Mouse (Mus musculus): ENCODE data around the gene Ndufs3. TPM values are rescaled to one million over a fixed set of nuclear protein-coding genes. Genes with fewer than 3 reads are reported as not detected.

Gene Ndufs3
- total RNA-seq (2012; rRNA removed) (133 and 146 TPM in 2 replicates), total RNA-seq (2014; rRNA removed) (182 and 195 TPM in 2 replicates), polyA plus RNA-seq (2012; ENCODE audit: insufficient read length, low read depth) (185 and 190 TPM in 2 replicates)

DNA sequence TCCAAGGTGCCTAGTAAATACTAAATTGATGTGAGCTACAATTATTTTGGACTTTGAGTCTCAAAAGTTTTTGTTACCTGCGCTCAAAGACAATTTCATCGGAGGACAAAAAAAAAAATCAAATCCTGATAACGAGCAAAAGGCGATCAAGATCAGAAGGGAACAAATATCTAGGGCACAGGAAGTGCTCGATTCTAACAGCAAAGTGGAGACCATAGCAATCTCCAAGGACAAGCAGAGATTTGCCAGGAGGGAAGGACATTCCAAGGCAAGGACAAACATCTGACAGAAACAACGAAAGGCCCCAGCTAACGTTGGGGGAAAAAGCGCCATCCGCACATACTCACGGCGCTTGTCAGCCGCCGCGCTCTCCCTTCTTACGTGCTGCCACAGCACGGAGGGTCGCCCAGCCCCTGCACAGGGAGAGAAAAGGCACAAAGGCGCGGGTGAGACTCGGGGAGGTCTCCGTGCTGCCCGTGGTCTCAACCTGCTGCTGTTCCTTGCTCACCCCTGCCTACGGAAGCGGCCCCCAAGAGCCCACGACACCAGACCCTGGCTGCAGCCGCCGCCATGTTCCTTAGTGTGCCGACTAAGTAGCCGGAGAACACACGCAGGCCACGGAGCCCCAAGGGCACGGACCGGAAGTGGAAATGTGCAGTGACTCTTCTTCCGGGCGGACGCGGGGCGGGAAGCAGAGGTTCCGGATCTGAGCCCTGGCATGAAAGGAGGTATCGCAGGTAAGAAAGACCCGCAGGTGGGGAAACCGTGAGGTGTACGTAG is at the start of gene Ndufs3, which contains the start of gene Kbtbd4:
Ndufs3 (minus strand) TSS at position 752 of the 780 bp plus-strand sequence.
Kbtbd4 (plus strand) TSS at position 665 of the 780 bp plus-strand sequence.
- H3K27me3 ChIP-seq (replicated peaks), result no peaks in the 10 kb centered on the region
- peak; percentile 92 for DNase-seq (ENCODE audit: extremely low read depth)
- in situ Hi-C loops (cut with MboI; ENCODE audit: low pct_ligation_motif_present, low pct_unique_long_range_greater_than_20kb, low sequenced_read_pairs), result no loop called here
- H3K4me3 ChIP-seq (replicated peaks in 1 of 3; ENCODE audit: low read depth in 2 of 3, low read length in 2 of 3, poor library complexity in 1 of 3), result peak within 1 kb of the TSS; percentile 81 to 100 (median 95)
- no peaks in the 10 kb centered on the region for H3K9me3 ChIP-seq (replicated peaks; ENCODE audit: low read length)
- H3K79me2 ChIP-seq (replicated peaks; ENCODE audit: control insufficient read depth, extremely low read depth, insufficient read depth, poor library complexity, severe bottlenecking), result peaks cover 29% of the 10 kb centered on the region
- H3K4me2 ChIP-seq (ENCODE audit: insufficient read depth, low read depth, poor library complexity, severe bottlenecking), result peak within 1 kb of the TSS; percentile 99
- H3K4me1 ChIP-seq (ENCODE audit: control insufficient read depth in 1 of 2, insufficient read depth in 2 of 2), result peaks cover 9 to 36% of the 10 kb centered on the region in 2 experiments
- peak; percentile 94 for TF ChIP-seq HCFC1 (IDR thresholded peaks at IDR 0.05; ENCODE audit: low read depth, low read length)
- TF ChIP-seq EP300 (IDR thresholded peaks at IDR 0.05; ENCODE audit: low read length), result no peak
- peak; percentile 63; the same call in 1 of the 2 replicates for TF ChIP-seq MAZ (IDR thresholded peaks at IDR 0.05; ENCODE audit: low read depth, low read length)
- peak; percentile 84 for TF ChIP-seq ELF1 (IDR thresholded peaks at IDR 0.05; ENCODE audit: low read depth, low read length)
- peak; percentile 91; the same call in 1 of the 2 replicates for TF ChIP-seq KAT2A (IDR thresholded peaks at IDR 0.05; ENCODE audit: insufficient replicate concordance, low read length)
- 0 out of 2 replicates have a peak, but pooled peaks have one; percentile 35 for TF ChIP-seq BHLHE40 (IDR thresholded peaks at IDR 0.05; ENCODE audit: low read depth, low read length)
- TF ChIP-seq JUND (conservative IDR thresholded peaks at IDR 0.05; ENCODE audit: low read depth, low read length), result no peak
- peak; percentile 70 for TF ChIP-seq MEF2A (IDR thresholded peaks at IDR 0.05; ENCODE audit: borderline replicate concordance, low read depth, low read length)
- TF ChIP-seq ZNF384 (IDR thresholded peaks at IDR 0.05; ENCODE audit: low read depth, low read length), result no peak
- TF ChIP-seq MAX (IDR thresholded peaks at IDR 0.05; ENCODE audit: low read length), result peak; percentile 53; the same call in 1 of the 2 replicates
- no peak for TF ChIP-seq ZKSCAN1 (IDR thresholded peaks at IDR 0.05; ENCODE audit: borderline replicate concordance, low read depth, low read length)
- no peak for TF ChIP-seq PAX5 (IDR thresholded peaks at IDR 0.05; ENCODE audit: low read length)
- TF ChIP-seq IRF4 (IDR thresholded peaks at IDR 0.05; ENCODE audit: low read depth, low read length), result peak; percentile 81
- TF ChIP-seq USF2 (conservative IDR thresholded peaks at IDR 0.05; ENCODE audit: low read depth, low read length), result no peak
- peak; percentile 74; the same call in 1 of the 2 replicates for TF ChIP-seq TBP (conservative IDR thresholded peaks at IDR 0.05; ENCODE audit: low read depth, low read length)
- TF ChIP-seq CHD2 (IDR thresholded peaks at IDR 0.05; ENCODE audit: low read length), result peak; percentile 77
- peak; percentile 95 for TF ChIP-seq ZMIZ1 (IDR thresholded peaks at IDR 0.05; ENCODE audit: low read depth, low read length)
- 0 out of 2 replicates have a peak, but pooled peaks have one; percentile 59 for TF ChIP-seq CHD1 (IDR thresholded peaks at IDR 0.05; ENCODE audit: low read depth, low read length)
- no peak for TF ChIP-seq RAD21 (IDR thresholded peaks at IDR 0.05; ENCODE audit: low read depth, low read length)
- peak; percentile 94 for TF ChIP-seq POLR2A (IDR thresholded peaks at IDR 0.05; ENCODE audit: low read depth, low read length)
- no peak for TF ChIP-seq CTCF (conservative IDR thresholded peaks at IDR 0.05 in 1 of 2, IDR thresholded peaks at IDR 0.05 in 1 of 2; ENCODE audit: low read depth in 2 of 2, low read length in 2 of 2)
- 0 out of 2 replicates have a peak, but pooled peaks have one; percentile 73 for TF ChIP-seq POLR2AphosphoS2 (IDR thresholded peaks at IDR 0.05; ENCODE audit: low read depth, low read length)
- peak; percentile 93 for TF ChIP-seq MXI1 (IDR thresholded peaks at IDR 0.05; ENCODE audit: low read depth, low read length)
- TF ChIP-seq NELFE (IDR thresholded peaks at IDR 0.05; ENCODE audit: low read depth, low read length), result peak; percentile 97
- TF ChIP-seq UBTF (IDR thresholded peaks at IDR 0.05; ENCODE audit: low read depth, low read length), result no peak
- TF ChIP-seq MYC (IDR thresholded peaks at IDR 0.05; ENCODE audit: low read depth, low read length), result peak; percentile 64; the same call in 1 of the 2 replicates
- TF ChIP-seq SIN3A (IDR thresholded peaks at IDR 0.05; ENCODE audit: low read length), result peak; percentile 95
- TF ChIP-seq MAFK (IDR thresholded peaks at IDR 0.05; ENCODE audit: insufficient replicate concordance, low read length), result no peak
- peak; percentile 63 for TF ChIP-seq NRF1 (IDR thresholded peaks at IDR 0.05; ENCODE audit: low read depth, low read length)
- no peak for TF ChIP-seq SMC3 (IDR thresholded peaks at IDR 0.05; ENCODE audit: low read depth, low read length)
- TF ChIP-seq GABPA (IDR thresholded peaks at IDR 0.05; ENCODE audit: insufficient replicate concordance, low read depth, low read length), result peak; percentile 30; the same call in 1 of the 2 replicates
- TF ChIP-seq TCF12 (IDR thresholded peaks at IDR 0.05; ENCODE audit: low read depth, low read length), result peak; percentile 92
- no peak for TF ChIP-seq ZC3H11A (IDR thresholded peaks at IDR 0.05; ENCODE audit: low read depth, low read length)
- TF ChIP-seq ETS1 (conservative IDR thresholded peaks at IDR 0.05; ENCODE audit: low read depth, low read length), result no peak
- dilution Hi-C loops (cut with MboI; ENCODE audit: extremely low pct_ligation_motif_present, extremely low pct_unique_long_range_greater_than_20kb, low sequenced_read_pairs), result no loop called here
- peak within 1 kb of the TSS; percentile 69 for H3K9ac ChIP-seq (ENCODE audit: insufficient read depth, low read depth)
- H3K36me3 ChIP-seq (replicated peaks in 1 of 2; ENCODE audit: control insufficient read depth in 1 of 2, insufficient read depth in 1 of 2, low read length in 1 of 2), result peaks cover 34 to 66% of the 10 kb centered on the region in 2 experiments
- peak within 1 kb of the TSS; percentile 57; the same call in 1 of the 2 replicates for H3K27ac ChIP-seq (ENCODE audit: insufficient read depth, low read depth)
